Mouse (Mus musculus): ENCODE results near the gene Serp2.

Gene Serp2

DNA sequence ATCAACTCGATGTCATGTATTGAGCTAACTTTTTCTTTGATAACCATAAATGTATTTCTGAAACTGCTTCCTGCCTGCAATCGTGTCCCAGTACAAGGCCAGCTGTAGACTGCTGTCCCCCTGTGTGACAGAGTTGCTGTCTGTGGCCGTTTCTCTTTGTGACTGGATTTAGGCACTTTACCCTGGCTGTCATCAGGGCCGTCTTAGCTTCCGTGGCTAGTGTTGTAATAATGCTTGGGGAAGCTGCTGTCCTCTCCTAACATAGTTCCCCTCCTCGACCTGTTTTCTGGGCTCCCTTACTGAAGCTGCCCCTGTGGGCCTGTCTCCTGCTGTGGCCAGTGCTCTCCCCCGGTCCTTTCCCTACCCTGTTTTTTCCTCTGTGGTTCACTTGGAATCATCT lies 58.5 kb downstream of the Serp2 start:
- DNase-seq (ENCODE audit: low spot score in 2 of 2) = no peak

- DNase-seq (ENCODE audit: low spot score in 2 of 2) = peak in 1 of 2 experiments; percentile 26
These were observed 59.5 kb downstream of the Serp2 start for GRCm38 (mm10) chr14:76497187-76497586.

GRCm38 (mm10) chr14:76495022-76495421 lies 61.7 kb downstream of the Serp2 start:
- DNase-seq (ENCODE audit: low spot score in 2 of 2) = no peak

DNA sequence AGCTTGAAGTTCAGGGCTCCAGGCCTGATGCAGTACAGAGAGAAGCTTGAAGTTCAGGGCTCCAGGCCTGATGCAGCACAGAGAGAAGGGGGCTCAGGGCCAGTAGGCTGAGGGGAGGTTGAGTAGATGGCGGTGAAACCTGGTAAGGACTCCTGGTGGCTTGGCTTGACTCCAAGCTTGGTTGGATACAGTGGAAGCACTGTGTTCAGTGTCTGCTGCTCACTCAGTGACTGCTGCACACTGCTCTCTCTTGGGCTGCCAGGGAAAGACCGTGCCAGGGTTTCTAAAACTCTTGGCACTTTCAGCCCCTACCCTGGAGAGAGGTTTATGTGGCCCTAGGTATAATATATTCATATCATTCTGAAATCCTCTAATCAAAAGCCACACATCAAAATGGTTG lies 67.6 kb downstream of the Serp2 start:
- DNase-seq (ENCODE audit: low spot score in 2 of 2) = peak; percentile 59 to 67

GRCm38 (mm10) chr14:76488101-76489044 lies 68.3 kb downstream of the Serp2 start:
- DNase-seq (ENCODE audit: low spot score in 2 of 2) = no peak

DNA sequence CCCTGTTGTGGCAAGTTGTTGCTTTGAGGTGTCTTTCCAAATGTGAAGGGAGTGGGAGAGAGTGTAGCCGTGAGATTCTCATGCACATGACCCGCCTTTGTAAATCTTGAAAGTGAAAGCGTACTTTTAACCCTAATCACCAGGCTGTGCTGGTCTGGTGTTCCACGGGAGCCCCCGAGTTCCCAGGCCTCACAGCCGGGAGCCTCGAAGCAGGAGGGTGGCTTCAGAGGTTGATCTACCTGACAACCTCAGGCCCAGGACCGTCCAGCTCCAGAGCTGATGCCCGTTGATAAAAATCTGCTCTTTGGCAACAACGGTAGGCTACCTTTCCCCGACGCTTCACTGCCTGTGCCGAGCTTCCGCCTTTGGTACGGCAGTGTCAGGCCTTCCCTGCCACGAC lies 69.1 kb downstream of the Serp2 start:
- DNase-seq (ENCODE audit: low spot score in 2 of 2) = no peak

DNA sequence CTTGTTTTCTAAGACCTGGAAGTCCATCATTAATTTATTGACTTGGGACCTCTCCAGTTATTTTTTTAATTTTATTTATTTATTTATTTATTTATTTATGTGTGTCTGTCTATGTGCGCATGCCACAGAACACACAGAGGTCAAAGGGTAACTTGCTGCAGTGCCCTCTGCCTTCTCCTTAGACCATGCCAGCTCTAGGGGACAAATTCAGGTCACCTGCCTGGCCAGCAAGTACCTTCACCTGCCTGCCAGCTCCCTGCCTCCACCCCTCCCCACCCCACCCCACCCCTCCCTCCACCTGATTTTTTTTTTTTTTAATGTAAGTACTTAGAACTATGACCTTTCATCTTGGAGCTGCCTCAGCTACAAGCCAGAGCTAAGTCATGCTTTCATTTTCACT lies 73.0 kb downstream of the Serp2 start:
- DNase-seq (ENCODE audit: low spot score in 2 of 2) = no peak
